Mouse (Mus musculus) bone marrow, adult 2 months (tissue): Measurements from ENCODE around the gene Inip.

ENCODE experiments used
- CTCF ChIP-seq: fragments of 200-500 bp; IDR thresholded peaks from 2 replicates; pipeline ENCODE4 v1.5.1; 2011; ENCODE audit warnings: low read length, control low read depth; ENCODE audit not compliant: control insufficient read depth, insufficient read depth
- POLR2A ChIP-seq: fragments of 200-500 bp; IDR thresholded peaks from 2 replicates; pipeline ENCODE4 v1.6.1; 2011; ENCODE audit warnings: low read depth, mild to moderate bottlenecking, control low read depth, low read length, borderline replicate concordance; ENCODE audit not compliant: control insufficient read depth

- TF ChIP-seq CTCF = no peak
- no peak for TF ChIP-seq POLR2A
Measured at GRCm38 (mm10) chr4:59727187-59727877, 74.1 kb downstream of the Inip start.
